Mouse (Mus musculus) hindbrain, embryonic 13.5 days (tissue): ENCODE measurements around the gene Gm31571. TPM values are rescaled to one million over a fixed set of nuclear protein-coding genes. Genes with fewer than 3 reads are reported as not detected.
"Not testable (repeated sequence)": the region's sequence is repeated elsewhere in the genome, so short reads cannot be mapped to it uniquely, and the experiment has no call there.

Experiments
- ATAC-seq: fragments of 200-750 bp; cut with Nextera tagmentation; 2 replicates; pipeline ENCODE4 v1.8.0; 2017; ENCODE audit warnings: moderate TSS enrichment; ENCODE audit not compliant: low FRiP score
- H3K27ac ChIP-seq: fragments of 300-500 bp; sonication (generic); 2 replicates; pipeline ENCODE4 v1.5.1; 2015; ENCODE audit warnings: inconsistent platforms, mild to moderate bottlenecking, moderate library complexity
- H3K27me3 ChIP-seq: fragments of 300-500 bp; sonication (generic); 2 replicates; pipeline ENCODE4 v1.6.1; 2015; ENCODE audit warnings: mild to moderate bottlenecking, inconsistent platforms
- H3K36me3 ChIP-seq: fragments of 300-500 bp; sonication (generic); 2 replicates; pipeline ENCODE4 v1.6.1; 2015; ENCODE audit warnings: mild to moderate bottlenecking, inconsistent platforms
- H3K4me1 ChIP-seq: fragments of 300-500 bp; sonication (generic); replicated peaks from 2 replicates; pipeline ENCODE4 v1.6.1; 2015; ENCODE audit warnings: inconsistent platforms
- H3K4me2 ChIP-seq: fragments of 300-500 bp; sonication (generic); 2 replicates; pipeline ENCODE4 v1.6.1; 2015; ENCODE audit warnings: inconsistent platforms, mild to moderate bottlenecking, moderate library complexity
- H3K4me3 ChIP-seq: fragments of 300-500 bp; sonication (generic); 2 replicates; pipeline ENCODE4 v1.5.1; 2015; ENCODE audit warnings: mild to moderate bottlenecking, inconsistent platforms
- H3K9ac ChIP-seq: fragments of 300-500 bp; sonication (generic); 2 replicates; pipeline ENCODE4 v1.6.1; 2015; ENCODE audit warnings: mild to moderate bottlenecking, inconsistent platforms
- H3K9me3 ChIP-seq: fragments of 300-500 bp; sonication (generic); 2 replicates; pipeline ENCODE4 v1.6.1; 2016; ENCODE audit warnings: inconsistent platforms
- WGBS: fragments of 180-500 bp; shearing (Covaris S2); methylation state at CpG from one replicate; pipeline ENCODE4 v1.1.7; 2015; 5-methylcytosine and 5-hydroxymethylcytosine counted together
- polyA plus RNA-seq: library from polyadenylated mRNA; unstranded; fragments of >200 nt; fragmentation: Nextera tagmentation; extraction: Ambion mirVana; gene quantifications from 2 replicates; pipeline ENCODE4 v1.2.1, GENCODE M21; 2015

Gm31571 gene
- polyA plus RNA-seq: not detected in 2 replicates

- not testable (repeated sequence) for H3K27me3 ChIP-seq, H3K9me3 ChIP-seq, H3K4me1 ChIP-seq, H3K9ac ChIP-seq, H3K27ac ChIP-seq, H3K36me3 ChIP-seq, H3K4me2 ChIP-seq, ATAC-seq, H3K4me3 ChIP-seq
- no CpG with 5 or more reads among the region's 6 CpGs for WGBS
Measured at GRCm38 (mm10) chrY:22051253-22051652, at the start of gene Gm31571. Gene Gm31571 (minus strand): TSS chrY:22051353.
